Mouse (Mus musculus) kidney, embryonic 16.5 days (tissue): ENCODE measurements around the gene Cwc27. TPM values are rescaled to one million over a fixed set of nuclear protein-coding genes. Genes with fewer than 3 reads are reported as not detected.

Source experiments
- ATAC-seq: fragments of 200-750 bp; cut with Nextera tagmentation; 2 replicates; pipeline ENCODE4 v1.8.0; 2017; ENCODE audit warnings: moderate TSS enrichment; ENCODE audit not compliant: low FRiP score, low TSS enrichment
- H3K27ac ChIP-seq: fragments of 300-500 bp; sonication (generic); 2 replicates; pipeline ENCODE4 v1.5.1; 2014; ENCODE audit warnings: low read length
- H3K27me3 ChIP-seq: fragments of 300-500 bp; sonication (generic); 2 replicates; pipeline ENCODE4 v1.6.1; 2014; ENCODE audit warnings: low read length, control low read depth, mixed read lengths; ENCODE audit not compliant: insufficient read depth
- H3K36me3 ChIP-seq: fragments of 300-500 bp; sonication (generic); 2 replicates; pipeline ENCODE4 v1.6.1; 2014; ENCODE audit warnings: low read length, control low read depth, mixed read lengths; ENCODE audit not compliant: insufficient read depth
- H3K4me1 ChIP-seq: fragments of 300-500 bp; sonication (generic); 2 replicates; pipeline ENCODE4 v1.6.1; 2014; ENCODE audit warnings: low read length, control low read depth, mixed read lengths; ENCODE audit not compliant: insufficient read depth
- H3K4me2 ChIP-seq: fragments of 300-500 bp; sonication (generic); replicated peaks from 2 replicates; pipeline ENCODE4 v1.6.1; 2014; ENCODE audit warnings: low read depth, low read length
- H3K4me3 ChIP-seq: fragments of 300-500 bp; sonication (generic); 2 replicates; pipeline ENCODE4 v1.5.1; 2014; ENCODE audit warnings: mild to moderate bottlenecking, low read length
- H3K9ac ChIP-seq: fragments of 300-500 bp; sonication (generic); replicated peaks from 2 replicates; pipeline ENCODE4 v1.6.1; 2014; ENCODE audit warnings: low read length
- H3K9me3 ChIP-seq: fragments of 300-500 bp; sonication (generic); 2 replicates; pipeline ENCODE4 v1.6.1; 2016; ENCODE audit warnings: low read length, control low read depth
- WGBS: fragments of 180-500 bp; shearing (Covaris S2); extraction: QIAGEN DNeasy Blood & Tissue Kit; methylation state at CpG from one replicate; pipeline ENCODE4 v1.1.7; 2014; 5-methylcytosine and 5-hydroxymethylcytosine counted together
- polyA plus RNA-seq: library from polyadenylated mRNA; unstranded; fragments of >200 nt; fragmentation: Nextera tagmentation; extraction: Ambion mirVana; gene quantifications from 2 replicates; pipeline ENCODE4 v1.2.1, GENCODE M21; 2015

Cwc27 gene
- polyA plus RNA-seq, 1 experiment from 2014 or later = 30.8 TPM

GRCm38 (mm10) chr13:104632427-104633167 lies 184.3 kb downstream of the Cwc27 start:
- Histone ChIP-seq H3K9me3 (no peaks in the 10 kb centered on the region), H3K4me1 (peaks cover 6% of the 10 kb centered on the region; the same call in 1 of the 2 replicates), H3K27ac (peak overlapping the region; percentile 59), H3K27me3 (no peaks in the 10 kb centered on the region), H3K36me3 (no peaks in the 10 kb centered on the region), H3K4me3 (no peak overlapping the region), H3K4me2 (no peak overlapping the region), H3K9ac (no peak overlapping the region)
- ATAC-seq = no peak
- 60% methylated on average over 7 of the region's 7 CpGs for WGBS

- H3K36me3 ChIP-seq = no peaks in the 10 kb centered on the region
- no peaks in the 10 kb centered on the region for H3K27me3 ChIP-seq
- peaks cover 6% of the 10 kb centered on the region; the same call in 1 of the 2 replicates for H3K4me1 ChIP-seq
- WGBS = 69% methylated on average over 7 of the region's 7 CpGs
- peak overlapping the region; percentile 2; the same call in 1 of the 2 replicates for H3K9ac ChIP-seq
- no peak overlapping the region for H3K4me2 ChIP-seq
- H3K4me3 ChIP-seq = no peak overlapping the region
- peak overlapping the region; percentile 59 for H3K27ac ChIP-seq
- ATAC-seq = 0 out of 2 replicates have a peak, but pooled peaks have one; percentile 7
- H3K9me3 ChIP-seq = no peaks in the 10 kb centered on the region
Measured at GRCm38 (mm10) chr13:104631621-104632205, 185.2 kb downstream of the Cwc27 start.

DNA sequence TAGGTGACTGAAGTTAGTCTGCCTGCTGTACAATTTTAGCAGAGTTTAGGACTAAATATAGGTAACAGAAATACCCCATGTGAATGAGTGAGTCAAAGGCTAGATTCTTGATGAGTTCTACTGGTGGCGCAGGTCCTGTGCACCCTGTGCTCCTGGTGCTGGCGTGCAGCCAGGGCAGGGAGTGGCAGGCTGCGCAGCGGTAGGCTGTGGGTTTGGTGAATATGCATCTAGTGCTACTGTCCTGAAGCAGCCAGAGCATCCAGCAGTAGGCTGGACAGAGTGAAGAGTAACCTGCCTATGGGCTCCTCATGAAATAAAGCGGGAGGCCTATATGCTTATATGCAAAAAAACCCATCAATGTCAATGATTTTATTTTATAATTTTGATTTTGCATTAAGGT lies 186.1 kb downstream of the Cwc27 start:
- no peak overlapping the region for H3K4me3 ChIP-seq
- peaks cover 6% of the 10 kb centered on the region; the same call in 1 of the 2 replicates for H3K4me1 ChIP-seq
- ATAC-seq = no peak; the same call in 1 of the 2 replicates
- 88% methylated on average over 5 of the region's 5 CpGs for WGBS
- H3K36me3 ChIP-seq = no peaks in the 10 kb centered on the region
- no peak overlapping the region for H3K4me2 ChIP-seq
- no peaks in the 10 kb centered on the region for H3K9me3 ChIP-seq
- H3K27ac ChIP-seq = no peak overlapping the region
- H3K27me3 ChIP-seq = no peaks in the 10 kb centered on the region
- no peak overlapping the region for H3K9ac ChIP-seq

DNA sequence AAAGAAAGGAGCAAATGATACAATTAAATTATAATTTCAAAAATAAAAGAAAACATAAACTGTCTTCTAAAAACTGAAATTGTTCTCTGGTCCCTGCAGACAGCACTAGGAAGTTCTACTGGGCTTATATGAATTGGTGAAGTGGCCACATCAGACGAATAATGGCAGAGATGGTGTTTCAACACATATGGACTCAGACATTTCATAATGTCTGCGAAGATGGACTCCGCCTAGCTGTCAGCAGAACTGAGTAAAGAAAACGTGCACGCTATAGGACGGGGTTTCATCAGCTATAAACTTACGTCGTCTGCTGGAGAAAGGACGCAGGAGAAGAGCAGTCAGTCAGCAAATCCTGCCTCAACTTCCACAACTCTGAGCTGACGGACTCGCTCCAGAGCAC lies 187.3 kb downstream of the Cwc27 start:
- ATAC-seq = no peak
- Histone ChIP-seq H3K9ac (no peak overlapping the region), H3K27ac (no peak overlapping the region), H3K9me3 (no peaks in the 10 kb centered on the region), H3K4me2 (no peak overlapping the region), H3K4me1 (peaks cover 6% of the 10 kb centered on the region; the same call in 1 of the 2 replicates), H3K36me3 (no peaks in the 10 kb centered on the region), H3K4me3 (no peak overlapping the region), H3K27me3 (no peaks in the 10 kb centered on the region)
- 88% methylated on average over 11 of the region's 11 CpGs for WGBS

DNA sequence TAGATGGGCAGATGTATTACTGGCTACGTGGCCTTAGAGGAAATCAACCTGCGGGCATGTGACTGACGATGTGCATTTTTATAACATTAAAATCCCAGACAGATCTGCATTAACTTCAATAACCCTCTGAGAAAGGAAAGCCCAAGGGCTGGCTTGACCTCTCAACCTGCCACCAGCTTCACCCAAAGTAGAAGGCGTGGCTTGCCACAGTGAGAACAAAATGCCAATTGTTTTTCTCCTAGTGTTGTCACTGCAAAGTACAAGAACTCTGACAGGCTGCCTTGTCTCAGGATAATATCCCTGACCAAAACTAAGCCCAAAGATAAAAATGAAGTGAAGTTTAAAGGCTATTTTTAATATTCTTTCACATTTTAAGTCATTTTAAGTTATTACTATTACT lies 188.9 kb downstream of the Cwc27 start:
- WGBS = 62% methylated on average over 4 of the region's 4 CpGs
- Histone ChIP-seq H3K9ac (no peak overlapping the region), H3K4me3 (no peak overlapping the region), H3K36me3 (no peaks in the 10 kb centered on the region), H3K27ac (no peak overlapping the region), H3K9me3 (no peaks in the 10 kb centered on the region), H3K4me1 (peaks cover 6% of the 10 kb centered on the region; the same call in 1 of the 2 replicates), H3K27me3 (no peaks in the 10 kb centered on the region), H3K4me2 (no peak overlapping the region)
- ATAC-seq = no peak

GRCm38 (mm10) chr13:104627169-104627909 lies 189.6 kb downstream of the Cwc27 start:
- H3K27ac ChIP-seq = no peak overlapping the region
- no peaks in the 10 kb centered on the region for H3K9me3 ChIP-seq
- H3K9ac ChIP-seq = no peak overlapping the region
- no peaks in the 10 kb centered on the region for H3K27me3 ChIP-seq
- no peak overlapping the region for H3K4me2 ChIP-seq
- no peak for ATAC-seq
- no peak overlapping the region for H3K4me3 ChIP-seq
- H3K4me1 ChIP-seq = no peaks in the 10 kb centered on the region; the same call in 1 of the 2 replicates
- no peaks in the 10 kb centered on the region for H3K36me3 ChIP-seq
- WGBS = 78% methylated on average over 11 of the region's 11 CpGs

DNA sequence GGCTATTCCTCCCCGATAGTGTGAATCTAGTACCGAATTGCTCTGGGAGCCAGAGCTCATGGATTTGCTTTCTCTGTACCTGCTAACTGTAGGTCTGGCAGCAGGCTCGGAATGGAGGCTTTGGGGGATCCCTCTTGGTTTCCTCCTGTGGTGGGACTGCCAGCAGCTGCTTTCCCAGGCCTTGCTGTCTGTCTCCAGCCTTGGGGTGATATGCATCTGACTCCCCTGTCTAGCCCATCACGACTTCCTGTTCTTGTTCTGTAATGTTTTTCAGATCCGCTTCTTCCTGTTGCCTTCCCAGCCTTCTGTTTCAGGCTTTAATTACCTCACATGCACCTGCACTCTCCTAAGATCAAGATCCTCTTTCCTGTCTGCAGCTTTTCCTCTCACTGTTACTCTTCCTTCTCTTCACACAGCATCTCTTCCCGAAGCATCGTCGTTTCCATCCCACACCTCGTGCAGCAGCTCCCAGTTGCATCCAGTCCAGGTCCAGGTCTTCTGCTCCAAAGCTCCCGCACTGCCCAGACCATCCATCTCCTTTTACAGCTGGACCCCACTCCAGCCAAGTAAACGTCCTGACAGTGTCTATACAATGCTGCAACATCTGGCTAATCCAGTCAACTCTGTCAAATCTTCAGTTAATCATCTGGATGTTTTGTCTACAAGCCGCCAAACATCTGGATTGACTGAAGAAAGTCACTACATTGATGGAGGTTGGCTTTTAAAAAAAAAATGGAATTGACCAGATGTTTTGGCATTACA lies 193.6 kb downstream of the Cwc27 start:
- no peak for ATAC-seq
- Histone ChIP-seq H3K4me2 (no peak overlapping the region), H3K4me1 (peaks cover 5% of the 10 kb centered on the region), H3K27ac (no peak overlapping the region), H3K4me3 (no peak overlapping the region), H3K27me3 (no peaks in the 10 kb centered on the region), H3K9me3 (no peaks in the 10 kb centered on the region), H3K9ac (no peak overlapping the region), H3K36me3 (no peaks in the 10 kb centered on the region)
- WGBS = 68% methylated on average over 12 of the region's 12 CpGs

DNA sequence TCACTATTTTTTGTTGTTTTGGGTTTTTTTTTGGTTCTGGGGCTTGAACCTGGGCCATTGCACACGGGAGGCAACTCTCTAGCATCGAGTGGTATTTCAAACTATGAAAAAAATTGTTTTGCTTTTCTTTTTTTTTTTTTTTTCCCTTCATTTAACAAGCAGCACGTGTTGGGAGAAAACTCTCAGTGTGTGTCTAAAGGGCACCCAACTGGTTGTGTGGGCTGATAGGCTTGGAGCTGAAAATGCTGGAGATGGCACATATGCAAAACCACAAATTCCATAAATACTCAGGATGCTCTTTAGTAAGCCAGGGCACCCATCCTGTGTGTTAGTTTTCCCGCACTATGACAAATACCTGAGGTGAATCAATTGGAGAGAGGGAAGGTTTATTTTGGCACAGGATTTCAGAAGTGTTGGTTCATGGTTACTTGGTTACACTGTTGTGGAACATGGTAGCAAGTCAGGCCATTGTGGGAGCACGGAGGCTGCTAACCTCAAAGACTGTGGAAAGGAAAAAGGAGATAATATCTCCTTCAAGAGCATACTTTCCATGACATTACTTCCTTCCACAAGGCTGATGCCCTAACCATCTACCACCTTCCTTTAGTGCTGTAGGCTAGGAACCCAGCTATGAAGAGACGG lies 194.7 kb downstream of the Cwc27 start:
- Histone ChIP-seq H3K4me2 (no peak overlapping the region), H3K9me3 (no peaks in the 10 kb centered on the region), H3K9ac (no peak overlapping the region), H3K27me3 (no peaks in the 10 kb centered on the region), H3K4me3 (no peak overlapping the region), H3K27ac (no peak overlapping the region), H3K4me1 (peaks cover 5% of the 10 kb centered on the region), H3K36me3 (no peaks in the 10 kb centered on the region)
- WGBS = 82% methylated on average over 6 of the region's 6 CpGs
- ATAC-seq = no peak

- H3K27ac ChIP-seq = no peak overlapping the region
- H3K9me3 ChIP-seq = no peaks in the 10 kb centered on the region
- H3K9ac ChIP-seq = no peak overlapping the region
- 49% methylated on average over 2 of the region's 2 CpGs for WGBS
- H3K27me3 ChIP-seq = no peaks in the 10 kb centered on the region
- no peaks in the 10 kb centered on the region for H3K36me3 ChIP-seq
- ATAC-seq = no peak
- H3K4me3 ChIP-seq = no peak overlapping the region
- H3K4me2 ChIP-seq = no peak overlapping the region
- peaks cover 10% of the 10 kb centered on the region for H3K4me1 ChIP-seq
Measured at GRCm38 (mm10) chr13:104620423-104620822, 196.5 kb downstream of the Cwc27 start.
